Mouse (Mus musculus): ENCODE data around the gene St5.

- TF ChIP-seq POLR2A (IDR thresholded peaks at IDR 0.05; ENCODE audit: borderline replicate concordance, extremely low read depth, low read depth, low read length) (no peak), CTCF (IDR thresholded peaks at IDR 0.05; ENCODE audit: insufficient read depth, low read length) (no peak)
These were observed 5.6 kb upstream of the St5 start for GRCm38 (mm10) chr7:109708961-109709382.
